Mouse (Mus musculus): ENCODE data around the gene Mageb2.
"Not testable (repeated sequence)": the region's sequence is repeated elsewhere in the genome, so short reads cannot be mapped to it uniquely, and the experiment has no call there.

Gene Mageb2

DNA sequence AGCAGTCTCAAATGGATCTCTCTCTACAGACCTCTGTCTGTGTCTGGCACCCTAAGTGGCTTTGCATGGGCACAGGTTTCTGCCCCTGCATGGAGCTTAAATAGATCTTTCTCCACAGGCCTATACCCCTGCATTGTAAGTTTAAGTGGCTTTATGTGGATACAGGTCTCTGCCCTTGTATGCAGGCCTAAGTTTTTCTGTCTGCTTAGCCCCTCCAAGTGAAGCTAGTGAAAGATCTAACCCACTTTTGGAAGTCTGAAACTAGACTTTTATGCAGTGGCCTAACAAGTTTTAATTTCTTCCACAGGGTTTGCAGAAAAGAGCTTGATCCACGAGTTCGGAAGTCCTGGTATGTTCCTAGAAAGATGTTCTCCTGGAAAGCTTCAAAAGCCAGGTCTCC, at the start of gene Mageb2:
TSS of gene Mageb2 (plus strand) at position 301 of the 400 bp plus-strand sequence.
- DNase-seq (ENCODE audit: low spot score in 2 of 2), result not testable (repeated sequence)

DNA sequence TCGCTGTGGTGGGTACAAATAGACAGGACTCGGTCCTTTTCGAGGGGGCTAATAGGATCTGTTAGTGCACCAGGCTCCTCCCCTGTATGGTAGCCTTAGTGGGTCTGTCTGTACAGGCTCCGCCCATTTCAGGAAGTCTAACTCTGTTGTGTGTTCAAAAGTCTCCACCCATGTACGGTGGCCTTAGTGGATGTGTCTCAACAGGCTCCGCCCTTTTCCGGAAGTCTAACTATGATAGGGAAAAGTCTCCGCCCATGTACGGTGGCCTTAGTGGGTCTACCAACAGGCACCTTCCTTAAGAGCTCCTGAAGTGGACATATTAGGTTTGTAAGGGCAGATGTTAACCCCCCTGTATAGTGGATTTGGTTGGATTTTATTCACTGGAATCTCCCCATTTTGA, 18.2 kb upstream of the Mageb2 start:
- DNase-seq (ENCODE audit: low spot score in 2 of 2), result not testable (repeated sequence)

All from spleen, postnatal 14 days (tissue).